Mouse (Mus musculus): Measurements from ENCODE around the gene Ube2l6.

The Ube2l6 gene

DNA sequence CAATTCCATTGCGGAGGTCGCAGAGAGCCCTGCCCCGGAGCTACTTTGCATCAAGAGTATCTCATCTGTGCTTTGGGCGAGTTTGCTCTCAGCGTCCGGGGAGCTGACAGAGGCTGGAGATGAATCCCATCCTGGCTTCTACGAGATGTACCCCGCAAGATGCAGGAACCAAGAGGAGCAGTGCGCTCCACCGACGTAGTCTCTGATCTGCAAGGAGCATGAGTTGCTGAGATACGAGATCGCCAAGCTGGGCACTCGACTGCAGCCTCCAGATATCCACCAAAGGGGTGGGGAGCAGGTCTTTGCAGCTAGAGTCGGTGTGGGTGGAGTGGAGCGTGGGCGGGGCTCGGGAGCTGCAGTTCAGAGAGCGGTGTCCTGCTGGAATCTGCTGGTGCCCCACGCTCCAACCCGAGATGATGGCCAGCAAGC is at the start of gene Ube2l6:
Gene Ube2l6, plus strand, starts transcription at position 336 of the 429 bp plus-strand sequence.
- DNase-seq (ENCODE audit: low read depth in 2 of 2, low spot score in 2 of 2) = peak in 1 of 2 experiments; percentile 24

DNA sequence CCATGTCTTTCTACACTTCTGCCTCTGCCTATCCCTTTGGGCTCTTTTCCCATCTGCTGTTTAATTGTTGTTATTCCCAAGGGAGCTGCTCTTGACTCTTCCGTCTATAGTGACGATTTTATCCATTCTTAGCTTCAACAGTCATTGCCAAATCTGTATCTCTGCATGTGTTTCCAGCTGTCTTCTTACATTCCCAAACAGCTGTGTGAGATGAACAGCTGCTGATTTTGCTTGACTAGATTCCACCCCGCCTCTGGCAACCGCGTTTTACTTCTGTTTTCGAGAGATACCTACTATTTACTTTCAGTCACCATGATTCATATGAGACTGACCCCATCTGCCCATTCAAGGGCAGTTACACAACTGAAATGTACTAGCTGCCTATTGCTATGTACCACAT is 48.5 kb upstream of the Ube2l6 start:
- DNase-seq (ENCODE audit: low read depth in 2 of 2, low spot score in 2 of 2) = no peak

DNA sequence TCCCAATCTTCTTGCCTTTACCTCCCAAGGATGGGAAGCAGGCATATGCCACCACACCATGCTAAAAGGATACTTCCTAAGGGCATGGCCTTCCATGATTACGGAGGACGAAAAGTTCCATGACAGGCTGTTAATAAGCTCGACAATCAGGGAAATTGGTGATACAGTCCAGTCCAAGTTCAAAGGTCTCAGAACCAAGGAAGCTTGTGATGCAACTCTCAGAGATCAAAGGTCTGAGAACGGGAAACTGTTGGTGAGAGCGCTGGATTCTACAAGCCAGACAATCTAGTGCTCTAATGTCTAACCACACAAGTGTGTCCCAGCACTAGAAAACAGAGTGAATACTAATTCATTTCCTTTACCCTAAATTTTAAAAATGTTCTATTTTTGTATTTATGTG is 42.4 kb upstream of the Ube2l6 start:
- no peak for DNase-seq (ENCODE audit: low read depth in 2 of 2, low spot score in 2 of 2)

DNA sequence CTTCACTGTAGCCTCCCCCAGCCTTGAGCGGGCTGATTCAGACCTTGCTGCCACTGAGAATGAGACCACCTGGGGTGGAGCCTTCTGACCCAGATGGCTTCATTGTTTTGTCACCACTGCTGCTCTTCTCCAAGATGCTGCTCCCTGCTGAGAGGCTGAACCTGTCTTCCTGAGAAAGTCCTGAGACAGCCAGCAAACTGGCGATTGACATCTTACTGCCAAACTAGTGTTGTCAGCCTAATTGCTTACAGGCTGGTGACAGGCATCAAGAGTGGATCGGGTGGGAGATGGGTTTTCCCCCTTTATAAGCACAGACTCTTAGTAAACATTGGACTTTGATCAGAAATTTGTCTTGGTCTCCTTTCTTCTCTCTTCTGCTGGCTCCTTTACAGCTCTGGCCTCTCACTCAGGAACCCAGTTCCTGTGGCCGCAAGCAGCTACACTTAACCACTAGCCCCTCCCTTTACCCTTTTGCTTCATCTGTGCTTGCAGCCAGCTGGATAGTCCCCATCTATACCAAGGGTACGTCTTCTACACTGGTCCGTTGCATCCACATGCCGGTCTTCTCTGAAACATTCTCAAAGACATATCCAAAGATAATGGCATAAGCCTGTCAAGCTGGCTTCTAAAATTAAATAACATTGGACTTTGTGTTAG is 41.5 kb upstream of the Ube2l6 start:
- DNase-seq (ENCODE audit: low read depth in 2 of 2, low spot score in 2 of 2) = no peak

DNA sequence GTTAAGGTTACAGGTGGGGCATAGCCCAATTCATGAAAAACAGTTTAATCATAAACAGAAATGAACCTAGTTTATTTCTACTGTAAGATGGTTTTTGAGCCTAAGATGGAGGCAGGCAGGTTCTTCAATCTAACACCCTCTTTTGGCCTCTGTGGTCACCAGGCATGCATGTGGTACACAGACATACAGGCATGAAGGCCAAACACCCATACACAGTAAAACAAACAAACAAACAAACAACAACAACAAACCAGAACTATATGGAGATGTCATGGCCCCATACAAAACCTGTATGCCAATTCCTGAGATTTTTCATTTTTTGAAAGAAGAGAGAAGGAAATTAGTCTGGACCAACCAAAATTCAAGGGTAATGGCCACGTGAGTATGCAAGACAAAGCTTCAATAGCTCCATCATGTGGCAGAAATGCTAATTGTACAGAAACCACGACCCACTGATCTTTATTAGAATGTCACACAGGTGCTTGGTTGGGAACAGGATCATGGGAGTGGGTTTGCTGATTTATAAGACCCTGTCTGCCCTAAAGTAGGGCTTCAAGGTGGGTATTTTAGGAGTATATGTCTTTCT is 40.0 kb upstream of the Ube2l6 start:
- DNase-seq (ENCODE audit: low read depth in 2 of 2, low spot score in 2 of 2) = no peak

DNA sequence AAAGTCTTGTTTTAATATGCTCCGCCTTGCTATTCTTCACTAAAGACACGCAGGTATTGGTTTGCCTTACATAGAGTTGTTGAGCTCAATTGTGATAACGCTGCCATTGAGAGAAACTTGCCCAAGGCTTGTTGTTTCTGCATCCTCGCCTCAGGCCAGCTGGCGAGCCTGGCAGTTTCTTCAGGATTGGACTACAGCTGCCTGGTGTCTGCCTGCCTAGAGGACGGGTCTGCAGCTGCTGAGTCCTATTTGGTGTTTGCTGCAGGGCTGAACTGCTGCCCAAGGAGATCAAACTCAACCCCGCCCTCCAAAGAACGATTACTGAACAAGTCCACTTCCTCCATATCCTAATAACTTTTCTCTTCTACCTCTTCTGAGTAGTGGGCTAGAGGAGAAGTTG is 37.9 kb upstream of the Ube2l6 start:
- DNase-seq (ENCODE audit: low read depth in 2 of 2, low spot score in 2 of 2) = no peak

DNA sequence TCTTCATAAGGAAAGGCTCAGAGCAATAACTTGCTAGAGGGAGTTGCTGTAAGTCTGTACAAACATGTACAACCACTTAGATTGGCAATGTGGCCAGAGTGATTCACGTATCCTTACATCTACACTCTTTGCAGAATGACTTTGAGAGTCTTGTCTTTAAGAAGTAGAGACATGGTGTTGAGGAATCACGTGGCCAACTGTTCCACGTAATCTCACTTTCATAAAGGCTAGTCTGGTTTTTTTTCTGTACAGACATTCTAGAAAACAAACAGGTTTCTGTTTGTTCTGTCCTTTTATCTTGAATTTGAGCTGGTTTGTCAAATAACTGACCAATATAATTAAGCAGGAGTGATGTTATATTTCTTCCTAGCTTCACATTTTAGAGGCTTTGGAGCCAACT is 37.3 kb upstream of the Ube2l6 start:
- DNase-seq (ENCODE audit: low read depth in 2 of 2, low spot score in 2 of 2) = no peak

DNA sequence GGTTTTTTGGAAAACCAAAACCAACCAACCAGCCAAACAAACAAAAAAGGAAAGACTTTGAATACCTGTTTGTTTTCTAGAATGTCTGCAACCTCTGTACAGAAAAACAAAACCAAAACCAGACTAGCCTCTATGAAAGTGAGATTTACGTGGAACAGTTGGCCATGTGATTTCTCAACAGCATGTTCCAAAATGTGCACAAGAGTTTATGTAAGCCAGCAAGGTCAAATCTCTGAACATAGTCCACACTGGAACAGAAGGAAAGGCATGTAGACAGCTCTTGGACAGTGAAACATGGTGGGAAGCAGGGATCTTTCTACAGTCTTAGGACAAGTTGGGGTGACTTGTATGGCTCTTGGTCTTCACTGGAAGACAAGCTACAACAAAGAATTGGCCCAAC is 36.8 kb upstream of the Ube2l6 start:
- no peak for DNase-seq (ENCODE audit: low read depth in 2 of 2, low spot score in 2 of 2)

DNA sequence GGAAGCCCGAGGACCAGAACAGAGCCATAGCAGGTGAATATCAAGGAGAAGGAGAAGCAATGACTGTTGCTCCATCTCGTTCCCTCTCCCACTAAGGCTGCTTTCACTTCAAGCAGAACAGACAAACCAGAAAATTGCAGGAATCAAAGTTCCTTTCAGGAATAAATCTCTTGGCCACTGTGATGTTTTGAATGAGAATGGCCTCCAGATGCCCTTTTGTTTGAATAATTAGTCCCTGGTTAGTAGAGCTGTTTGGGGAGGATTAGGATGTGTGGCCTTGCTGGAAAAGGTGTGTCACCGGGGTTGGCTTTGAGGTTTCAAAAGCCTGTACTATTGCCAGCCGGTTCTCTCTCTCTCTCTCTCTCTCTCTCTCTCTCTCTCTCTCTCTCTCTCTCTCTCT is 36.3 kb upstream of the Ube2l6 start:
- DNase-seq (ENCODE audit: low read depth in 2 of 2, low spot score in 2 of 2) = no peak

DNA sequence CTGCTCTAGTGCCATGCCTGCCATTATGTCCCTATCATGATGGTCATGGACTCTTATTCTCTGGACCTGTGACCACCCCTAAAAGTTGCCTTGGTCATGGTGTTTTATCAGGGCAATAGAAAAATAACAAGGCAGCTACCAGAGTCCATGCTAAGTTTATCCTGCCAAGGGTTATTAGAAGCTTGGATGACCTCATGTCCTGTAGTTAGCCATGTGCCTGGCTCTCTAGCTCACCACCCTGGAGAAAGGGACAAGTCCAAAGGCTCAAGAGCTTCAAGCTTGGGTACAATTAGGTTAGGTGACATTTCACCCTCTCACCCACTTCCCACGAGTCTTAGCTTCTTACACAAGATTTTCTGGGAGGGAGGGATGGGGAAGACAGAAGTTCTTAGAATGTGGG is 35.8 kb upstream of the Ube2l6 start:
- DNase-seq (ENCODE audit: low read depth in 2 of 2, low spot score in 2 of 2) = no peak

DNA sequence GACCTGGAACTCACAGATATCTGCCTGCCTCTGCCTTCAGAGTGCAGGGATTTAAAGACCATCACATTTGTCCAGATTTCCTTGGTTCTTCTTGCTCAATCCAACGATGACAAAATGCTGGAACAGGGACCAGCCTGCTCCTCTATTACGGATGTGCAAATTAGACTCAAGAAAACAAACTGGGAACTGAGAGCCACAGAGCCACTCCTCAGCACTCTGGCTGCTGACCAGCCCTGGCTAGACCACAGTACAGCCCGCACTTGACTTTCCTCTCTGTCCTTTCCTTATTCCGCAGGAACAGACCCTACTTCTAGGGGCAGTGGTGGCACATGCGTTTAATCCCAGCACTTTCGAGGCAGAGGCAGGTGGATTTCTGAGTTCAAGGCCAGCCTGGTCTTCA is 28.1 kb upstream of the Ube2l6 start:
- no peak for DNase-seq (ENCODE audit: low read depth in 2 of 2, low spot score in 2 of 2)

DNA sequence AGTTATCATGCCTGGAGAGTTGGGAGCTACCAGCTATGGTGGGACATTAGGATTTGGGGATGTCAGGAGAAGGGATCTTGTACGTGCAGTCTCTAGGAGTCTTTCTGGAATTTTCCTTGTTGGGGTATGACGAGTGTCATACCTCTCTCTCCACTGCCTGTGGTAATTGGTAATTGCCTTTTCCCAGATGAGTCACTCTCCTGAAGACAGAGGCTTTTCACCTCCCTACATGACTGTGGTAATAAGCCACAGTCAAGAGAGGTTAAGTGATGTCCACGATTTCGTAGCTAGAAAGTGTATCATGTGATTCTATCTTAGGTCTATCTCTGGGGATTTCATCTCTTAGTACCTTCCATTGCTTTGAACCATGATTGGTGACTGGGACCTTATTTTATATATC is 26.2 kb upstream of the Ube2l6 start:
- DNase-seq (ENCODE audit: low read depth in 2 of 2, low spot score in 2 of 2) = no peak

DNA sequence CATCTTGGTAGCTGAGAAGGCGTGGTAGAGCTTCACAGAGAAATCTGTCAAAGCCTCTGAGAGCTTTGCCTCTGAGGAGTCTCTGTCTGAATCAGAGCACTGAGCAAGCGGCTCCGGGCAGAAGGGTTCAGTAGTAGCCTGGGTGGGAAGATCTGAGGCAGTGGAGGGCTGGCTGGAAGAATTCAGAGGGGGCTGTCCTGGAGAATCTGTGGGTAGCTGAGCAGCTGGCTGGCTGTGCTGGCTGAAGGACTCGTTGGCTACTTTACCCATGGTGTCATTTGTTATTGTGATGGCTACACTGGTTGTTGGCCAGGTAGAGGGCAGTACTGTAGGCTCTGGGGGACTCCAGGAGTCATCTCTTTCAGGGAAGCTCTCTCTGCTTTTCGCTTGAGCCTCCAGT is 25.4 kb upstream of the Ube2l6 start:
- no peak for DNase-seq (ENCODE audit: low read depth in 2 of 2, low spot score in 2 of 2)

DNA sequence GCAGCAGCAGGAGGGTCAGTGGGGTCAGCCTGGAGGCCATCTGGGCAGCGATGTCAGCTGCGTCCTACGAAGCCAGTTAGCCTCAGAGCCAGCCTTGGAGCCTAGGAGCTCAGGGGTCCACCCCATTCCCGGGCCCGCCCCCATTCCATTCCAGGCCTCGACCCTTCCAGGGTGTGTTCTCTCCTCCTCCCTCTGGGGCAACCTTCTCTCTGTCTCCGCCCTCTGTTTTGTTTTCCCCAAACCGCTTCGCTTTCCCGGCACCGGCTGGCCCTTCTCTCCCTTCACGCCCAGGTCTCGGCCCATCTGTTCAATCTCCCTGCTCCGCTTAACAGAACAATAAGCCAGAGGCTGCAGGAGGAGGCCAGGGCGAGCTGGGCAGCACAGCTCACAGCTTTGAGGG is 23.9 kb upstream of the Ube2l6 start:
- DNase-seq (ENCODE audit: low read depth in 2 of 2, low spot score in 2 of 2) = no peak

DNA sequence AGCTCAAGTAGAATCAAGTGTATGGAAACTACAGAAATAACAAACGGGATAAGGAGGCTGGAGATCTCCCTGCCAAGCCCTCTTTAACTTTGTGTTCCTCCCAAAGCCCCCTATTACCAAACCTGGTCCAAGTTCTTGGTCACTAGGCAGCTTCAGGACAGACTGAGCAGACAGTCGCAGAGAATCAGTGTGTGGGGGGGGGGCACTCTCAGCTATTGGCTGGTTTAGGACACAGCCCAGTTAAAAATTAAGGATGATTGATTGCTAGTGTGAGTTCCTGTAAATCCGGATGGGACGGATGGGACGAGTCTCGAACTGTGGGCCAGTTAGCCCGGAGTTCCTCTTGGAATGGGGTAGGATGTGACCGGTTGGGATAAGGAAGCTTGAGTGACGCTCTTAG is 23.4 kb upstream of the Ube2l6 start, which contains the start of gene Serping1:
Gene Serping1, minus strand, starts transcription at position 204 of the 400 bp plus-strand sequence.
- DNase-seq (ENCODE audit: low read depth in 2 of 2, low spot score in 2 of 2) = no peak

DNA sequence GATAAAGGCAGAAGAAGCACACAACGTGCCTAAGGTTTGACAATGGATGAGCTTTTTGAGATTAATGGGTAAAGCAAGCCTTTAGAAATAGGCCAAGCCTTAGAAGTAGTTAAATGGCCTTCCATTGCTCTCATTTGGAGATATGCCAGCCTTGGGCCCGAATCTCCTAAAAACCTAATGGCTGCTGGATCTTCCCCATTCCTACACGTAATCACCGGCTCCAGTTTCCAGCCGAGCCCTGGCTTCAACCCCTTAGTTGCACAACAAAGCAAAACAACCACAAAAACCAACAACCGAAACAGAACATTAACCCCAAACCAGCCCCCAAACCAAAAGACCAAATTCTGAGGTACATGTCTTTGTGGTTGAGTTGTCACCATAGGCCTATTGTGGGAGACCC is 23.0 kb upstream of the Ube2l6 start:
- DNase-seq (ENCODE audit: low read depth in 2 of 2, low spot score in 2 of 2) = no peak

DNA sequence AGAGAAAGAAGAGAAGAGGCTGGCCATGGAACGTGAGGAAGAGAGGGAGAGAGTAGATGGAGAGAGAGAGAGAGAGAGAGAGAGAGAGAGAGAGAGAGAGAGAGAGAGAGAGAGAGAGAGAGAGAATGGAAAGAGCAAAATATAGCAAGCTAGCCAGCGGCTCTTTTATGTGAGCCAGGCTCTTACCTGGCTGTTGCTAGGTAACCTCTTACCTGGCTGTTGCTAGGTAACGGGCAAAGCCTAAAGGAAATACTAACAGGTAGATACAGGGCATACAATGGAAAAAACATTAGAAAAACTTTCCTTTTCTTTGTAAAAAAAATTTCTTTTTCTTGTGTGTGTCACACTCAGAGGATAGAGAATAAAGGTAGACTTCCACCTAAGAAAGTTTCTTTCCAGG is 20.9 kb upstream of the Ube2l6 start:
- DNase-seq (ENCODE audit: low read depth in 2 of 2, low spot score in 2 of 2) = no peak

DNA sequence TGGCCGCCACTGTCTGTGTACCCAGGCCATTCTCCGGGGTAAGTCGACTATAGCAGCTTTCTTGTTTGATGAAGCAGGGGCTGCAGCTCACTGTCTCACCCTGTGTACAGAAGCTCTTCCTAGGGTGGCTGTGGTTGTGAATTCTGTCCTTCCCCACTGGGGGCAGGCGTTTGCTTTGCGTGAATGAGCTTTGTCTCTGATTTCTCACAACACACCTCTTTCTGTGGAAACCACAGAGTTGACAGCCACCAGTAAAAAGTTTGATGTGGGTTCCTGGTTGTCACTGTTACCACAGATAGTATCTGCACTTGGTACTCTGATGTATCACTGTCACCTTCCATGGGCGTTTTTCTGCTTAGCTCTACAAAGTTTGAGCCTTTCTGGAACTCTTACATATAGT is 19.4 kb upstream of the Ube2l6 start:
- DNase-seq (ENCODE audit: low read depth in 2 of 2, low spot score in 2 of 2) = peak; percentile 67 to 74

DNA sequence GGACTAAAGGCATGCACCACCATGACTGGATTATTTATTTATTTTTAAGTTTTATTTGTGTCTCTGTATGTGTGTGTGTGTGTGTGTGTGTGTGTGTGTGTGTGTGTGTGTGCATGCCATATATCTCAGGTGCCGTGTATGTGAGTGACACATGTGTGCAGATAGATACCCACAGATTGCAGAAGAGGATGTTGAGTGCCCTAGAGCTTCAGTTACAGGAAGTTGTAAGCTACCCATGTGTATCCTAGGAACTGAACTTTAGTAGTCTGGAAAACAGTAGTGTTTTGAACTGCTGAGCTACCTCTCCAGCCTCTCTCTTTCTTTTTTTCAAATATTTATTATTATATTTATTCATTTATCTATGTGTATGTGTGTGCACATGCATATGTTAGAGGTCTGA is 15.3 kb upstream of the Ube2l6 start:
- DNase-seq (ENCODE audit: low read depth in 2 of 2, low spot score in 2 of 2) = no peak

DNA sequence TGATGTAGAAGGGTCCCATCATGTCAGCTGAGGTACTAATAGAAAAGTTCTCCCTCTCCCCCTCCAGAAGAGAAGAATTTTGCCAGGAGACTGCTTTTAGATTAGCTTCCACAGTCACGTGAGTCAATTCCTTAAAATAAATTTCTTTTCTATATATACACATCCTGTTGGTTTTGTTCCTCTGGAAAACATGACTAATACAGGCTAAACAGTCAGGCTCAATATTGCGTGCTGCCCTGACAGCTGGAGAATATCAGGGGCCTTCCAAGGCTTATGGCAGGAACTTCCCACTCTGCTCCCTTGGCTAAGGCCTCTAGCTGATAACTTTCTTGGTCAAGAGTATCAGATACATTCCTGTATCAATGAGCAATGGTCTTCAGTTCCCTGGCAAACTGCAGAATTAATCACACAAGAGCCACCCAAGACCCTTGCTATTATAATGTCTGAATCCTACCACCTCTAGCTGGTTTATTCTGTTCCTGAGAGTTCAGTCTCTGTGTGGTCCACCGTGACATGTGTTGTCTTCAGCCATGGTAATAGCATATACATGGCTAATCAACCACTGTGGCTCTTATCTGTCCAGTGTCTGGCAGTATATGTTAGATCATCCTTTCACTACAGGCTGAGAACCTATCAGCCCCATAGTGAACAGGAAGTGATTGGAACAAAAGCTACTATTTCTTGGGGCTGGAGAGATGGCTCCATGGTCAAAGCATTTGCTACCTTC is 14.6 kb upstream of the Ube2l6 start:
- DNase-seq (ENCODE audit: low read depth in 2 of 2, low spot score in 2 of 2) = no peak

DNA sequence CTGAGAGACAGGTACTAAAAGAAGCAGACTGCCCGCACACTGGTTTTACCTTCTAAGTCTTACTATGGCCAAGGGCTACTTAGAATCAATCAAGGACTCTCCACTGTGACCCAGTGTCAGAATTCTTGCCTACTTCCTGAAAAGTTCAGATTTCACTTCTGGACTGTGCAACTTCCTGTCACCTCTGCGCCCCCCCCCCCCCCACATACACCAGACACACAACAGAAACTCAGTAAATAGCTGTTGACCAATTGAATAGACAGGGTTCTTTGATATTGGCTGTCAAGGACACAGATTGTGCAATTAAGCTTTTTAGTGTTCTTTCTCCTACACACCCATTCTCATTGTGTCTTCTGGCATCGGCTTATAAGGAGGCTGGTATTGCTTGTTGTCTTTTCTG is 10.3 kb upstream of the Ube2l6 start:
- no peak for DNase-seq (ENCODE audit: low read depth in 2 of 2, low spot score in 2 of 2)

DNA sequence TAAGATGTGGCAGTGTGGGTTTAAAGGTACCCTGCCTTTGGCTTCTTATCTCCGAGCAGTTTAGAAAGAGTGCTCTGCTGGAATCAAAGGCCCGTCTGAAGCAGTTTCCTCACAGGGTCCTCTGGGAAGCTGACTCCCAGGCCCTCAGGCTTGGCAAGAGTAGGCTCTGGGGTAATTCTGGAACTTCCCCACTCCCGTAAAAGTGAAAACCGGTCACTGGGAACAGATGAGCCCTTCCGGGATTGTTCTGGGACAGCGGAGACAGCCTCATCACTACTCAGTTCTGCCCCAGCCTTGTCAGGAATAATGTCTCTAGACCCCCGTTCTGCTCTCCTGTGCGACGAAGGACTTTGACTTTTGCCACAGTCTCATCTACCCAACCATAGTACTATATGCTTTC is 8.2 kb upstream of the Ube2l6 start:
- DNase-seq (ENCODE audit: low read depth in 2 of 2, low spot score in 2 of 2) = no peak

DNA sequence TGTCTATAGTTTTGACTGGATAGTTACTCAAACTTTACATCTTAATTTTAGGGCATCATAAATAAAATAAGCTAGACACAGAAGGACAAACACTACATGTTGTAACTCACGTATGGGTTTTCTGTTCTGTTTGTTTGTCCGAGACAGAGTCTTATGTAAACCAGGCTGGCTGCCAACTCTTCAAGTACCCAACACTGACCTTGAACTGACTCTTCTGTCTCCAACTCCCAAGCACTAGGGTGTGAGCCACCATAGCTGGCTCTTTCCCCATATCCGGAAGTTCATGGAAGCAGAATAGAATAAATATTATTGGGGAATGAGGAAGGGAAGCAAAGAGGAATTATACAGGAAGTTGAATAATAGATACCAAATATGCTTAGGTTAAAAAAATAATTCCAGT is 6.1 kb upstream of the Ube2l6 start:
- no peak for DNase-seq (ENCODE audit: low read depth in 2 of 2, low spot score in 2 of 2)
